Mouse (Mus musculus): ENCODE measurements around the gene Mthfsl. TPM values are rescaled to one million over a fixed set of nuclear protein-coding genes. Genes with fewer than 3 reads are reported as not detected.
"Not testable (repeated sequence)": the region's sequence is repeated elsewhere in the genome, so short reads cannot be mapped to it uniquely, and the experiment has no call there.

Gene Mthfsl
- polyA plus RNA-seq, 1 experiment from 2014 or later = 42.9 TPM

- Histone ChIP-seq H3K4me3 (ENCODE audit: low read length) (peak overlapping the region; percentile 40), H3K27ac (ENCODE audit: low read length) (peak overlapping the region; percentile 59), H3K9ac (ENCODE audit: low read length) (peak overlapping the region; percentile 34; the same call in 1 of the 2 replicates), H3K4me2 (ENCODE audit: low read depth, low read length) (peak overlapping the region; percentile 47)
- not testable (repeated sequence) for H3K27me3 ChIP-seq (ENCODE audit: control insufficient read depth, insufficient read depth, low read depth, low read length); H3K9me3 ChIP-seq (ENCODE audit: control insufficient read depth, low read length); H3K4me1 ChIP-seq (replicated peaks; ENCODE audit: control insufficient read depth, insufficient read depth, low read length); H3K36me3 ChIP-seq (ENCODE audit: control insufficient read depth, insufficient read depth, low read length)
- ATAC-seq (ENCODE audit: low read depth) = peak; percentile 94
- WGBS = 9% methylated on average over 10 of the region's 46 CpGs
These were observed 799 bp downstream of the Mthfsl start for GRCm38 (mm10) chr9:88719073-88719921.

- H3K36me3 ChIP-seq (ENCODE audit: control insufficient read depth, insufficient read depth, low read length); H3K27me3 ChIP-seq (ENCODE audit: control insufficient read depth, insufficient read depth, low read depth, low read length); ATAC-seq (ENCODE audit: low read depth); H3K9ac ChIP-seq (ENCODE audit: low read length); H3K27ac ChIP-seq (ENCODE audit: low read length); H3K9me3 ChIP-seq (ENCODE audit: control insufficient read depth, low read length); H3K4me1 ChIP-seq (replicated peaks; ENCODE audit: control insufficient read depth, insufficient read depth, low read length): not testable (repeated sequence)
- peak overlapping the region; percentile 47; the same call in 1 of the 2 replicates for H3K4me2 ChIP-seq (ENCODE audit: low read depth, low read length)
- H3K4me3 ChIP-seq (ENCODE audit: low read length) = peak overlapping the region; percentile 40; the same call in 1 of the 2 replicates
- 73% methylated on average over 4 of the region's 5 CpGs for WGBS
These were observed 1.5 kb downstream of the Mthfsl start for GRCm38 (mm10) chr9:88718593-88718992.

- WGBS = 16% methylated on average over 2 of the region's 2 CpGs
- H3K9ac ChIP-seq (ENCODE audit: low read length) = not testable (repeated sequence)
These were observed 2.0 kb downstream of the Mthfsl start for GRCm38 (mm10) chr9:88718140-88718539.

GRCm38 (mm10) chr9:88714515-88714914 is 5.6 kb downstream of the Mthfsl start:
- H3K9ac ChIP-seq (ENCODE audit: low read length); H3K4me1 ChIP-seq (replicated peaks; ENCODE audit: control insufficient read depth, insufficient read depth, low read length); H3K36me3 ChIP-seq (ENCODE audit: control insufficient read depth, insufficient read depth, low read length); H3K9me3 ChIP-seq (ENCODE audit: control insufficient read depth, low read length); H3K4me3 ChIP-seq (ENCODE audit: low read length); H3K4me2 ChIP-seq (ENCODE audit: low read depth, low read length); ATAC-seq (ENCODE audit: low read depth); H3K27ac ChIP-seq (ENCODE audit: low read length); H3K27me3 ChIP-seq (ENCODE audit: control insufficient read depth, insufficient read depth, low read depth, low read length): not testable (repeated sequence)
- 71% methylated on average over 5 of the region's 5 CpGs for WGBS

More at GRCm38 (mm10) chr9:88718140-88718539, 2.0 kb downstream of the Mthfsl start:
- H3K36me3 ChIP-seq (ENCODE audit: control insufficient read depth, insufficient read depth, low read length); H3K4me1 ChIP-seq (replicated peaks; ENCODE audit: control insufficient read depth, insufficient read depth, low read length); H3K27ac ChIP-seq (ENCODE audit: low read length); H3K4me3 ChIP-seq (ENCODE audit: low read length); ATAC-seq (ENCODE audit: low read depth); H3K27me3 ChIP-seq (ENCODE audit: control insufficient read depth, insufficient read depth, low read depth, low read length); H3K9me3 ChIP-seq (ENCODE audit: control insufficient read depth, low read length); H3K4me2 ChIP-seq (ENCODE audit: low read depth, low read length): not testable (repeated sequence)

- not testable (repeated sequence) for H3K36me3 ChIP-seq (ENCODE audit: control insufficient read depth, insufficient read depth, low read length); ATAC-seq (ENCODE audit: low read depth); H3K4me1 ChIP-seq (replicated peaks; ENCODE audit: control insufficient read depth, insufficient read depth, low read length); H3K4me3 ChIP-seq (ENCODE audit: low read length); H3K9me3 ChIP-seq (ENCODE audit: control insufficient read depth, low read length); H3K27me3 ChIP-seq (ENCODE audit: control insufficient read depth, insufficient read depth, low read depth, low read length); H3K9ac ChIP-seq (ENCODE audit: low read length); H3K27ac ChIP-seq (ENCODE audit: low read length); H3K4me2 ChIP-seq (ENCODE audit: low read depth, low read length)
- 79% methylated on average over 3 of the region's 3 CpGs for WGBS
These were observed 7.8 kb downstream of the Mthfsl start for GRCm38 (mm10) chr9:88712164-88712749.

- not testable (repeated sequence) for H3K27ac ChIP-seq (ENCODE audit: low read length)
These were observed 9.1 kb downstream of the Mthfsl start for GRCm38 (mm10) chr9:88710910-88711438.

GRCm38 (mm10) chr9:88710439-88710838 is 9.7 kb downstream of the Mthfsl start:
- not testable (repeated sequence) for H3K4me2 ChIP-seq (ENCODE audit: low read depth, low read length); H3K4me1 ChIP-seq (replicated peaks; ENCODE audit: control insufficient read depth, insufficient read depth, low read length); H3K9me3 ChIP-seq (ENCODE audit: control insufficient read depth, low read length); H3K4me3 ChIP-seq (ENCODE audit: low read length); H3K36me3 ChIP-seq (ENCODE audit: control insufficient read depth, insufficient read depth, low read length); H3K9ac ChIP-seq (ENCODE audit: low read length); H3K27me3 ChIP-seq (ENCODE audit: control insufficient read depth, insufficient read depth, low read depth, low read length); H3K27ac ChIP-seq (ENCODE audit: low read length); ATAC-seq (ENCODE audit: low read depth)
- 91% methylated on average over 2 of the region's 2 CpGs for WGBS

More at GRCm38 (mm10) chr9:88710910-88711438, 9.1 kb downstream of the Mthfsl start:
- not testable (repeated sequence) for H3K4me3 ChIP-seq (ENCODE audit: low read length); H3K9ac ChIP-seq (ENCODE audit: low read length); ATAC-seq (ENCODE audit: low read depth); H3K36me3 ChIP-seq (ENCODE audit: control insufficient read depth, insufficient read depth, low read length); H3K4me1 ChIP-seq (replicated peaks; ENCODE audit: control insufficient read depth, insufficient read depth, low read length); H3K27me3 ChIP-seq (ENCODE audit: control insufficient read depth, insufficient read depth, low read depth, low read length); H3K9me3 ChIP-seq (ENCODE audit: control insufficient read depth, low read length); H3K4me2 ChIP-seq (ENCODE audit: low read depth, low read length)
- WGBS = 92% methylated on average over 4 of the region's 5 CpGs

GRCm38 (mm10) chr9:88709794-88710193 is 10.3 kb downstream of the Mthfsl start:
- not testable (repeated sequence) for H3K4me3 ChIP-seq (ENCODE audit: low read length); H3K4me1 ChIP-seq (replicated peaks; ENCODE audit: control insufficient read depth, insufficient read depth, low read length); ATAC-seq (ENCODE audit: low read depth); H3K9me3 ChIP-seq (ENCODE audit: control insufficient read depth, low read length); H3K27me3 ChIP-seq (ENCODE audit: control insufficient read depth, insufficient read depth, low read depth, low read length); H3K4me2 ChIP-seq (ENCODE audit: low read depth, low read length); H3K9ac ChIP-seq (ENCODE audit: low read length); H3K27ac ChIP-seq (ENCODE audit: low read length); H3K36me3 ChIP-seq (ENCODE audit: control insufficient read depth, insufficient read depth, low read length)
- 70% methylated on average over 5 of the region's 5 CpGs for WGBS

GRCm38 (mm10) chr9:88709304-88709703 is 10.8 kb downstream of the Mthfsl start:
- no peak overlapping the region for H3K4me2 ChIP-seq (ENCODE audit: low read depth, low read length)
- no peak for ATAC-seq (ENCODE audit: low read depth)
- H3K27ac ChIP-seq (ENCODE audit: low read length) = no peak overlapping the region
- no peak overlapping the region for H3K9ac ChIP-seq (ENCODE audit: low read length)
- 84% methylated on average over 6 of the region's 6 CpGs for WGBS
- H3K9me3 ChIP-seq (ENCODE audit: control insufficient read depth, low read length) = no peaks in the 10 kb centered on the region
- no peak overlapping the region for H3K4me3 ChIP-seq (ENCODE audit: low read length)
- H3K4me1 ChIP-seq (replicated peaks; ENCODE audit: control insufficient read depth, insufficient read depth, low read length) = no peaks in the 10 kb centered on the region
- no peaks in the 10 kb centered on the region for H3K27me3 ChIP-seq (ENCODE audit: control insufficient read depth, insufficient read depth, low read depth, low read length)
- no peaks in the 10 kb centered on the region for H3K36me3 ChIP-seq (ENCODE audit: control insufficient read depth, insufficient read depth, low read length)
